Mouse (Mus musculus): Measurements from ENCODE around the gene Trim52.

- TF ChIP-seq CTCF (IDR thresholded peaks at IDR 0.05; ENCODE audit: borderline replicate concordance, extremely low read depth, insufficient read depth, insufficient read length) (no peak), POLR2A (IDR thresholded peaks at IDR 0.05; ENCODE audit: borderline replicate concordance, extremely low read depth, insufficient read depth, insufficient read length, poor library complexity, severe bottlenecking) (no peak)
These were observed 33.4 kb upstream of the Trim52 start for GRCm38 (mm10) chr14:106072608-106073007.

All from brain, embryonic 14.5 days (tissue).